Mouse (Mus musculus) limb, embryonic 11.5 days (tissue): ENCODE measurements around the gene Ngdn. TPM values are rescaled to one million over a fixed set of nuclear protein-coding genes. Genes with fewer than 3 reads are reported as not detected.

Experiments used
- ATAC-seq: fragments of 200-750 bp; cut with Nextera tagmentation; 2 replicates; pipeline ENCODE4 v1.8.0; 2017; ENCODE audit warnings: low read depth; ENCODE audit not compliant: insufficient number of reproducible peaks, low FRiP score, low TSS enrichment
- DNase-seq: peaks from one replicate; pipeline ENCODE4 v3.0.0-alpha.2; 2015; ENCODE audit warnings: low spot score
- H3K27ac ChIP-seq: fragments of 300-500 bp; sonication (generic); replicated peaks from 2 replicates; pipeline ENCODE4 v1.5.1; 2014; ENCODE audit warnings: low read depth, mild to moderate bottlenecking, low read length
- H3K27me3 ChIP-seq: fragments of 300-500 bp; sonication (generic); 2 replicates; pipeline ENCODE4 v1.6.1; 2014; ENCODE audit warnings: mild to moderate bottlenecking, low read length, mixed read lengths; ENCODE audit not compliant: control insufficient read depth, insufficient read depth
- H3K36me3 ChIP-seq: fragments of 300-500 bp; sonication (generic); 2 replicates; pipeline ENCODE4 v1.6.1; 2014; ENCODE audit warnings: mild to moderate bottlenecking, low read length, moderate library complexity, mixed read lengths; ENCODE audit not compliant: control insufficient read depth, insufficient read depth
- H3K4me1 ChIP-seq: fragments of 300-500 bp; sonication (generic); 2 replicates; pipeline ENCODE4 v1.6.1; 2014; ENCODE audit warnings: low read length, mixed read lengths; ENCODE audit not compliant: control insufficient read depth, insufficient read depth
- H3K4me2 ChIP-seq: fragments of 300-500 bp; sonication (generic); 2 replicates; pipeline ENCODE4 v1.6.1; 2014; ENCODE audit warnings: low read depth, mild to moderate bottlenecking, moderate library complexity; ENCODE audit not compliant: severe bottlenecking
- H3K4me3 ChIP-seq: fragments of 300-500 bp; sonication (generic); 2 replicates; pipeline ENCODE4 v1.5.1; 2014; ENCODE audit warnings: low read depth, low read length
- H3K9ac ChIP-seq: fragments of 300-500 bp; sonication (generic); 2 replicates; pipeline ENCODE4 v1.6.1; 2014; ENCODE audit warnings: mild to moderate bottlenecking, low read length
- H3K9me3 ChIP-seq: fragments of 300-500 bp; sonication (generic); 2 replicates; pipeline ENCODE4 v1.6.1; 2016; ENCODE audit warnings: low read length; ENCODE audit not compliant: control insufficient read depth
- WGBS: fragments of 180-500 bp; shearing (Covaris S2); extraction: QIAGEN DNeasy Blood & Tissue Kit; methylation state at CpG from one replicate; pipeline ENCODE4 v1.1.7; 2014; 5-methylcytosine and 5-hydroxymethylcytosine counted together
- polyA plus RNA-seq: library from polyadenylated mRNA; unstranded; fragments of >200 nt; fragmentation: Nextera tagmentation; extraction: Ambion mirVana; gene quantifications from 2 replicates; pipeline ENCODE4 v1.2.1, GENCODE M21; 2014

Ngdn gene
- polyA plus RNA-seq, 1 experiment from 2014 or later = 100 TPM

GRCm38 (mm10) chr14:55053708-55054190, 38.5 kb downstream of the Ngdn start:
- ATAC-seq = no peak
- no peaks in the 10 kb centered on the region for H3K36me3 ChIP-seq
- no peaks in the 10 kb centered on the region for H3K4me1 ChIP-seq
- H3K27ac ChIP-seq = no peak overlapping the region
- H3K4me2 ChIP-seq = no peak overlapping the region
- WGBS = 85% methylated on average over 17 of the region's 17 CpGs
- H3K9me3 ChIP-seq = no peaks in the 10 kb centered on the region
- no peaks in the 10 kb centered on the region for H3K27me3 ChIP-seq
- DNase-seq = no peak
- no peak overlapping the region for H3K9ac ChIP-seq
- H3K4me3 ChIP-seq = no peak overlapping the region

- H3K27me3 ChIP-seq = no peaks in the 10 kb centered on the region
- DNase-seq = no peak
- H3K27ac ChIP-seq = no peak overlapping the region
- H3K9ac ChIP-seq = no peak overlapping the region
- no peaks in the 10 kb centered on the region for H3K9me3 ChIP-seq
- no peaks in the 10 kb centered on the region for H3K4me1 ChIP-seq
- no peak for ATAC-seq
- no peaks in the 10 kb centered on the region for H3K36me3 ChIP-seq
- H3K4me3 ChIP-seq = no peak overlapping the region
- H3K4me2 ChIP-seq = no peak overlapping the region
- 85% methylated on average over 10 of the region's 10 CpGs for WGBS
These were observed 39.0 kb downstream of the Ngdn start for GRCm38 (mm10) chr14:55054191-55054749.

GRCm38 (mm10) chr14:55055167-55055834, 40.0 kb downstream of the Ngdn start:
- no peaks in the 10 kb centered on the region for H3K9me3 ChIP-seq
- H3K4me3 ChIP-seq = no peak overlapping the region
- H3K36me3 ChIP-seq = no peaks in the 10 kb centered on the region
- no peak overlapping the region for H3K27ac ChIP-seq
- H3K9ac ChIP-seq = no peak overlapping the region
- ATAC-seq (no peak), DNase-seq (no peak)
- H3K27me3 ChIP-seq = no peaks in the 10 kb centered on the region
- no peak overlapping the region for H3K4me2 ChIP-seq
- no peaks in the 10 kb centered on the region for H3K4me1 ChIP-seq
- WGBS = 78% methylated on average over 11 of the region's 11 CpGs

DNA sequence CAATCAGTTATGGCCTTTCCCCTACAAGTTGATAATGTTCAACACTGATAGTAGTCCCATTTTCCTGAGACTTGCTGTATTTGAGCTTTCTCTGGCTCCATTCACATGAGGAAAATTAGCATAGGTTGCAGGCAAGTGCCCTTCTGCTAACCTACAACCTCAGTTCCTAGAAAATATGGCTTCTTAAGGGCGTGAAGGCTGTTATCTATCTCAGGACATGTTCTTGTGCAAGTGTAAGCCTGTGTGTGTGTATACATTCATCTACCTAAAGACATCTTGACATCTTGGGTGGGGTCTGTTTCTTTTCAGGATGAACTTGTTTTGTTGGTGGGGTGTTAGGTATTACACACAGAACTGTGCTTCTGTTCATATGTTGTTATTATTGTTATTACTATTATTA, 43.8 kb downstream of the Ngdn start:
- Histone ChIP-seq H3K4me3 (no peak overlapping the region), H3K27ac (no peak overlapping the region), H3K4me1 (peaks cover 11% of the 10 kb centered on the region), H3K9me3 (no peaks in the 10 kb centered on the region), H3K27me3 (peaks cover 2% of the 10 kb centered on the region; the same call in 1 of the 2 replicates), H3K36me3 (no peaks in the 10 kb centered on the region), H3K4me2 (no peak overlapping the region), H3K9ac (no peak overlapping the region)
- WGBS = 88% methylated on average over 1 of the region's 1 CpGs
- ATAC-seq (no peak), DNase-seq (no peak)

GRCm38 (mm10) chr14:55059931-55060330, 44.7 kb downstream of the Ngdn start:
- 77% methylated on average over 5 of the region's 5 CpGs for WGBS
- peaks cover 11% of the 10 kb centered on the region for H3K4me1 ChIP-seq
- no peaks in the 10 kb centered on the region for H3K36me3 ChIP-seq
- DNase-seq (no peak), ATAC-seq (no peak)
- H3K9ac ChIP-seq = no peak overlapping the region
- no peak overlapping the region for H3K27ac ChIP-seq
- no peak overlapping the region for H3K4me3 ChIP-seq
- no peak overlapping the region for H3K4me2 ChIP-seq
- H3K27me3 ChIP-seq = peaks cover 4% of the 10 kb centered on the region; the same call in 1 of the 2 replicates
- no peaks in the 10 kb centered on the region for H3K9me3 ChIP-seq

DNA sequence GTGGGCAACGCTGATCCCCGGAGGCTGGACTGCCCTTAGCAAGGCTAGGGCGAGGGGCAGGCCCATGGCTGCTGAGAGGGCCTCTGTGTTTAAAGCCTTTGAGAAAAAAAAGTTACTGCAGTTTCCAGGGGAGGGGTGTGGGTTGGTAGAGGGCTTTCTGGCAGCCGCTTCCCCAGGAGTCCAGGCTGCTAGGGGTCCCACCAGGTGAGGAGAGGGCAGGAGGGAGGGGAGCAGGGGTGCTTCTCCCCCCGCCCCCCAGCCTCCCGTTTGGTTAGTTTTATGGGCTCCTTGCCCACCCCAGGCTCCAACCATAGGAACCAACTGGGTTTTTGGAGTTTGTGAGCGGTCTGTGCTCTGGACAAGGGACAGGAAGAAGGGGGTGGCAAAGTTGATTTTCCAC, 46.6 kb downstream of the Ngdn start:
- peaks cover 11% of the 10 kb centered on the region for H3K4me1 ChIP-seq
- H3K4me3 ChIP-seq = no peak overlapping the region
- DNase-seq (no peak), ATAC-seq (0 out of 2 replicates have a peak, but pooled peaks have one; percentile 44)
- peaks cover 3% of the 10 kb centered on the region for H3K36me3 ChIP-seq
- no peak overlapping the region for H3K9ac ChIP-seq
- H3K27me3 ChIP-seq = peaks cover 4% of the 10 kb centered on the region; the same call in 1 of the 2 replicates
- 35% methylated on average over 7 of the region's 7 CpGs for WGBS
- 0 out of 2 replicates have a peak overlapping the region, but pooled peaks have one; percentile 18 for H3K27ac ChIP-seq
- H3K4me2 ChIP-seq = peak overlapping the region; percentile 25; the same call in 1 of the 2 replicates
- no peaks in the 10 kb centered on the region for H3K9me3 ChIP-seq

DNA sequence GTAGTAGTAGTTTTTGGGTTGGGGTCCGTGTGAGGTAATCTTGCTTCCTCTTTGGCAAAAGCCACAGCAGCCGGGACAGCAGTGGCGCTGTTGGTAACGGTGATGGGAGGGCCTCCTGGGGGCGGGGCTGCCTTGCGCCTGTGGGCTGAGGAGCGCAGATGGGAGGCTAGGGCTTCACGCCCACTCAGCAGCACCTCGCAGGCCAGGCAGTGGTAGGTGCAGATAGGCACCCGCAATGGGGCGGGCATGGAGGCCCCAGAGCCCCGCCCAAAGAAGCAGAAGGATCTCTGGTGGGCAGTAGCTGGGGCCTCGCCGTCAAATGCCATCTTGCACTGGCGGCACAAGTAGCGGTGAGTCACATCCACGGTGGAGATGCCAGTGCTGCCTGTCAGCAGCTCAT, 47.4 kb downstream of the Ngdn start:
- peak; percentile 69 for DNase-seq

DNA sequence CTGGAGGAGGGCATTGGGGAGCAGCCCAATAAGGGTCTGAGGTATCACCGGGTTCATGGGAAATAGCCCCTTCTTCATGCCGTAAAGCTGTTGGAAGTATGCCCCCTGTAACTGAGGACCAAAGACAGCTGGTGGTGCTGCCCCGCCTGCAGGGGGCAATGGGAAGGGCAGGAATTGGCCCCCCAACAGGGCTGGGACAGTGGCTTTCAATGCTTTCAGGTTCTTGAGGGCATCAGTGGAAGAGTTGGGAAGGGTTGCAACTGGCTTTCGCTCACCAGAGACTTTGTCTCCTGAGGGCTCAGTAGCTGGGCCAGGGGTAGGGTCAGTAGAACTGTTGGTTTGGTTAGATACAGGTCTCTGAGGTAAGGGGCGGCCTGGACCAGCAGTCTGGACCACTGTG, 47.9 kb downstream of the Ngdn start:
- Histone ChIP-seq H3K4me1 (peaks cover 11% of the 10 kb centered on the region), H3K27me3 (peaks cover 4% of the 10 kb centered on the region; the same call in 1 of the 2 replicates), H3K9me3 (no peaks in the 10 kb centered on the region), H3K9ac (no peak overlapping the region), H3K36me3 (peaks cover 5% of the 10 kb centered on the region), H3K4me2 (no peak overlapping the region), H3K27ac (no peak overlapping the region), H3K4me3 (no peak overlapping the region)
- 84% methylated on average over 5 of the region's 5 CpGs for WGBS
- ATAC-seq (no peak), DNase-seq (no peak)

More for the DNA sequence above, 47.4 kb downstream of the Ngdn start:
- peak overlapping the region; percentile 36 for H3K4me2 ChIP-seq
- no peaks in the 10 kb centered on the region for H3K9me3 ChIP-seq
- H3K27me3 ChIP-seq = peaks cover 4% of the 10 kb centered on the region; the same call in 1 of the 2 replicates
- H3K9ac ChIP-seq = no peak overlapping the region
- H3K4me3 ChIP-seq = no peak overlapping the region
- ATAC-seq = peak; percentile 41; the same call in 1 of the 2 replicates
- peaks cover 4% of the 10 kb centered on the region for H3K36me3 ChIP-seq
- 10% methylated on average over 17 of the region's 17 CpGs for WGBS
- H3K4me1 ChIP-seq = peaks cover 11% of the 10 kb centered on the region
- no peak overlapping the region for H3K27ac ChIP-seq
